ENCODE assay signal across 16 mouse cellular contexts in genomic region chr6:99844775-99845507, GRCm38 (mm10).
A peak's percentile ranks its signal among the peaks of the same experiment; 100 is the strongest.
DNase-seq lines count a peak whose midpoint lies in the region; TF ChIP-seq lines count a peak whose summit lies in the region.
"Had no signal": no experiment of that assay in that cellular context is flagged by ENCODE, and none has a peak within 500 bp of the region (broad histone marks: within the 10 kb centered on the region; RNA-seq: fewer than 3 reads in every experiment).

No protein-coding gene starts in this region.

- TF ChIP-seq EP300 in CH12.LX (IDR thresholded peaks at IDR 0.05; ENCODE audit: low read length) = no peak

- WGBS in forebrain, embryonic 10.5 days = 22% methylated on average over 4 of the region's 4 CpGs
- 30% methylated on average over 4 of the region's 4 CpGs for WGBS in limb, embryonic 10.5 days

- no peak overlapping the region for H3K9ac ChIP-seq in CH12.LX (ENCODE audit: insufficient read depth, low read depth)
- H3K9ac ChIP-seq: limb, embryonic 15.5 days had no signal

- no peak for TF ChIP-seq RAD21 in CH12.LX (IDR thresholded peaks at IDR 0.05; ENCODE audit: low read depth, low read length)

- H3K9me3 ChIP-seq in CH12.LX (replicated peaks; ENCODE audit: low read length) = no peaks in the 10 kb centered on the region
- H3K9me3 ChIP-seq in forebrain, embryonic 10.5 days = no peaks in the 10 kb centered on the region
- H3K9me3 ChIP-seq in limb, embryonic 10.5 days (replicated peaks) = no peaks in the 10 kb centered on the region
- H3K9me3 ChIP-seq: limb, embryonic 15.5 days had no signal

- peaks cover 13 to 28% of the 10 kb centered on the region in 2 experiments for H3K4me1 ChIP-seq in CH12.LX (ENCODE audit: control insufficient read depth in 1 of 2, insufficient read depth in 2 of 2)
- H3K4me1 ChIP-seq in forebrain, embryonic 10.5 days = peaks cover 42% of the 10 kb centered on the region
- peaks cover 39% of the 10 kb centered on the region for H3K4me1 ChIP-seq in limb, embryonic 10.5 days

- H3K27ac ChIP-seq in CH12.LX (ENCODE audit: insufficient read depth, low read depth) = no peak overlapping the region
- peak overlapping the region; percentile 15; the same call in 1 of the 2 replicates for H3K27ac ChIP-seq in forebrain, embryonic 10.5 days
- no peak overlapping the region for H3K27ac ChIP-seq in limb, embryonic 10.5 days
- H3K27ac ChIP-seq in layer of hippocampus, adult 2 months = no peak overlapping the region
- H3K27ac ChIP-seq: limb, embryonic 15.5 days had no signal

- dilution Hi-C loops in CH12.LX (cut with MboI; ENCODE audit: extremely low pct_ligation_motif_present, extremely low pct_unique_long_range_greater_than_20kb, low sequenced_read_pairs) = no loop called here

- H3K79me2 ChIP-seq in CH12.LX (replicated peaks; ENCODE audit: control insufficient read depth, extremely low read depth, insufficient read depth, poor library complexity, severe bottlenecking) = no peaks in the 10 kb centered on the region

- H3K4me3 ChIP-seq in CH12.LX (replicated peaks in 1 of 3; ENCODE audit: low read depth in 2 of 3, low read length in 2 of 3, poor library complexity in 1 of 3) = no peak overlapping the region
- no peak overlapping the region; the same call in 1 of the 2 replicates for H3K4me3 ChIP-seq in forebrain, embryonic 10.5 days
- H3K4me3 ChIP-seq in limb, embryonic 10.5 days = peak overlapping the region; percentile 26
- no peak overlapping the region for H3K4me3 ChIP-seq in layer of hippocampus, adult 2 months
- H3K4me3 ChIP-seq: erythroblast, embryonic 14.5 days; limb, embryonic 15.5 days had no signal

- DNase-seq in CH12.LX (ENCODE audit: extremely low read depth) (no peak), NIH3T3 (ENCODE audit: low read depth) (peak; percentile 7)
- DNase-seq in forebrain, embryonic 10.5 days (ENCODE audit: extremely low spot score, low spot score) = no peak
- DNase-seq in limb, embryonic 10.5 days (ENCODE audit: low spot score) = no peak
- DNase-seq in layer of hippocampus, adult 2 months (ENCODE audit: low spot score in 2 of 2) = no peak
- DNase-seq in cerebellum, adult 8-10 months = no peak
- no peak for DNase-seq in adrenal gland, adult 18-20 months (ENCODE audit: low spot score in 2 of 2)
- DNase-seq: adrenal gland, adult 8-10 months; cerebellum, postnatal 14 days; heart, postnatal 36 days; kidney, adult 18-20 months; lung, adult 2 months; spleen, adult 18-20 months; thymus, postnatal 25 days had no signal

- H3K27me3 ChIP-seq in CH12.LX (replicated peaks) = no peaks in the 10 kb centered on the region
- H3K27me3 ChIP-seq in forebrain, embryonic 10.5 days (ENCODE audit: poor library complexity, severe bottlenecking) = peaks cover 68% of the 10 kb centered on the region
- H3K27me3 ChIP-seq in limb, embryonic 10.5 days (ENCODE audit: low read depth, poor library complexity, severe bottlenecking) = peaks cover 47% of the 10 kb centered on the region

- no peak for TF ChIP-seq POLR2A in CH12.LX (IDR thresholded peaks at IDR 0.05; ENCODE audit: low read depth, low read length)

- in situ Hi-C loops in CH12.LX (cut with MboI; ENCODE audit: low pct_ligation_motif_present, low pct_unique_long_range_greater_than_20kb, low sequenced_read_pairs) = loop anchor here (5.0 kb wide), 1 partner anchor 43 kb away; no protein-coding TSS in a partner anchor

- H3K4me2 ChIP-seq in CH12.LX (ENCODE audit: insufficient read depth, low read depth, poor library complexity, severe bottlenecking) = peak overlapping the region; percentile 1; the same call in 1 of the 2 replicates
- H3K4me2 ChIP-seq: limb, embryonic 15.5 days had no signal

- TF ChIP-seq CTCF in CH12.LX (conservative IDR thresholded peaks at IDR 0.05 in 1 of 2, IDR thresholded peaks at IDR 0.05 in 1 of 2; ENCODE audit: low read depth in 2 of 2, low read length in 2 of 2) = no peak
- TF ChIP-seq CTCF in layer of hippocampus, adult 2 months (conservative IDR thresholded peaks at IDR 0.05) = no peak

- H3K36me3 ChIP-seq in CH12.LX (replicated peaks in 1 of 2; ENCODE audit: control insufficient read depth in 1 of 2, insufficient read depth in 1 of 2, low read length in 1 of 2) = no peaks in the 10 kb centered on the region
- H3K36me3 ChIP-seq in forebrain, embryonic 10.5 days (replicated peaks) = no peaks in the 10 kb centered on the region
- H3K36me3 ChIP-seq in limb, embryonic 10.5 days = no peaks in the 10 kb centered on the region
- H3K36me3 ChIP-seq: limb, embryonic 15.5 days had no signal

TF ChIP-seq in CH12.LX, 34 proteins besides CTCF, POLR2A, EP300 and RAD21:
- TF ChIP-seq USF1 (IDR thresholded peaks at IDR 0.05; ENCODE audit: low read depth, low read length) (no peak), JUN (IDR thresholded peaks at IDR 0.05; ENCODE audit: insufficient read depth, low read depth, low read length) (no peak), MXI1 (IDR thresholded peaks at IDR 0.05; ENCODE audit: low read depth, low read length) (no peak), USF2 (conservative IDR thresholded peaks at IDR 0.05; ENCODE audit: low read depth, low read length) (no peak), UBTF (IDR thresholded peaks at IDR 0.05; ENCODE audit: low read depth, low read length) (no peak), MEF2A (IDR thresholded peaks at IDR 0.05; ENCODE audit: borderline replicate concordance, low read depth, low read length) (no peak), TBP (conservative IDR thresholded peaks at IDR 0.05; ENCODE audit: low read depth, low read length) (no peak), MAFK (IDR thresholded peaks at IDR 0.05; ENCODE audit: insufficient replicate concordance, low read length) (no peak), BHLHE40 (IDR thresholded peaks at IDR 0.05; ENCODE audit: low read depth, low read length) (no peak), MAZ (IDR thresholded peaks at IDR 0.05; ENCODE audit: low read depth, low read length) (no peak)
